Mouse (Mus musculus): ENCODE data around the gene Trp73.

GRCm38 (mm10) chr4:154146342-154146741, 6.3 kb upstream of the Trp73 start:
- TF ChIP-seq HCFC1 (IDR thresholded peaks at IDR 0.05; ENCODE audit: borderline replicate concordance, insufficient read depth, low read length), result no peak
- no peak for TF ChIP-seq MAFK (IDR thresholded peaks at IDR 0.05; ENCODE audit: insufficient read depth, low read depth, low read length)
- TF ChIP-seq ZC3H11A (IDR thresholded peaks at IDR 0.05; ENCODE audit: borderline replicate concordance, low read depth, low read length), result no peak
- no peak for TF ChIP-seq ZNF384 (IDR thresholded peaks at IDR 0.05; ENCODE audit: low read depth, low read length)
- TF ChIP-seq CHD2 (IDR thresholded peaks at IDR 0.05; ENCODE audit: low read depth, low read length), result no peak
